Mouse (Mus musculus): ENCODE measurements at regions not wholly inside any gene's neighbourhood (a gene's known extent, or its start where the extent isn't known, plus 50 kb on each side); places are given as distances from the start of the nearest gene placed in this dataset.
A peak's percentile ranks its signal among the peaks of the same experiment; 100 is the strongest.

DNA sequence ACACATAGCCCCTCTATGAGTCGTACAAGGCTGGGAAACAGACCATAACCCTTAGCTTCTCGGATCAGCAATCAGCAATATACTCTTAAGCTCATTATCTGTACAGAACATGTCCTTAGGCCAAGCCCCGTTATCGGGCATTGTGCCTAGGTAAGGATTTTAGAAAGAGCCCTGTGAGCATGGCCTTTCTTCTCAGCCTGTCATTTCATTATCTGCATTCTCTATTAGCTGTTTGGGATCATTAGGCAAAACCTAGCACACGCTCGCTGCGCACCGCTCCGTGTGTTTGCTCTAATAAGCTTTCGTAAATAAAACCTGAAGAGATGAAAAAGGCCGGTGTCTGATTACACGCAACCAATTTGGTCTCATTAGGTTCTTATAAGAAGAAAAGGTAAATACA is 2507.1 kb upstream of the 5930422O12Rik start:
- Histone ChIP-seq H3K4me3 (no peak overlapping the region), H3K27ac (no peak overlapping the region)
- no peak for DNase-seq (ENCODE audit: low spot score in 2 of 2)
- no peak for TF ChIP-seq CTCF (conservative IDR thresholded peaks at IDR 0.05)

DNA sequence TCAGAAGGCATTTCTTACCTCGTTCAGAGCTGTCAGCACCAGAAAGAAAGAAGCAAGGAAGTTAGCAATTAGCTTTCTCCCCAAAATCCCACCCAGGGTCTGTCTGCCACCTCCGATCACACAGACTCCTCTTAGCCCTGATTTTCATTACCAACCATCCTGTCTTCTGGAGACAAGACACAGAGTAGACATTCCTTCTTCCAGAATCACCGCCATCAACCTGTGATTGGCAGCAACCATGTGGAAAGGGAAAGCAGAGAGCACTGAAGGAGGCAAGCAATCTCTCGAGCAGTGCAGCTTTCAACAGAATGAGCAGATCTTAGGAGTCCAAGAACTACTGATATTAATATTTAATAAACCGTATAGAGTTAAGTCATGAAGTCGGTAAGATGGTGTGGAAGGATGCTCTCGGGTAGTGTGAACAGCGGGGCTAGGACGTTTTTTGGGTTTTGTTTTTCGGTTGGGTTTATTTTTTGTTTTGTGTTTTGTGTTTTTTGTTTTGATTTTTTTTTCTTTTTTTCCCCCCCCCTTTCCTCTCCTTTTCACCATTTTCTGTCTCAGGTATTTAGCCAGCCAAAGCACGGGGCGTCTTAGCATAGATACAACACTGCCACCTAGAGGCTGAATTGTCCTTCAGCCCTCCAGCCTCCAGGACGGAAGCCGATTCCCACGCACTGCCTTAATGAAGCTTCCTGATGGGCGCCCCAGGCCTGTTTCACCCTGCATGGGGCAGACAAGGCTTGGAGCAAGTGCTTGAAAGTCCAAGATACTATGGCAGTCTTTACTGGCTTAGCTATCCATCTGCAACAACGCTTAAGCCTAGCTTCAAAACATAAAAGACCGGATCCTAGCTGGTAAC is 2505.0 kb upstream of the 5930422O12Rik start:
- DNase-seq (ENCODE audit: low spot score in 2 of 2) = peak; percentile 76 to 78
- Histone ChIP-seq H3K4me3 (peak overlapping the region; percentile 33; the same call in 1 of the 2 replicates), H3K27ac (no peak overlapping the region)
- TF ChIP-seq CTCF (conservative IDR thresholded peaks at IDR 0.05) = peak; percentile 90

DNA sequence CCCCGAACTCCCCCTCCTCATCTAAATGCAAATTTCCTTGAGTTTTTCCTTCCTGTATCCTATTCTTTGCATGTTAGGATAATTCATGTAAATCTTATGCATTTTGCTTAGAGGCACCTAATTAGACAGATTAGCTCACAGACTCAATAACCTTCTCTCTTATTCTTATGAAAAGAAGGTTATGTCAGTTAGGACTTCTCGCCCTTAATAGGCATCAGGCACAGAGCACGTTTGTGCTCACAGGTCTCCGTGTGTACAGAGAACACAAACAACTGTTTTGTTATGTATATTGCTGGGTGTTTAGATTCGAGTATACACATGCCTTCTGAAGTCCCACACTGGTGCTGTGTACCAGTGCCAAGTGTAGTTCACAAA is 2504.4 kb upstream of the 5930422O12Rik start:
- no peak overlapping the region for H3K27ac ChIP-seq
- no peak for DNase-seq (ENCODE audit: low spot score in 2 of 2)
- TF ChIP-seq CTCF (conservative IDR thresholded peaks at IDR 0.05) = no peak
- peak overlapping the region; percentile 33; the same call in 1 of the 2 replicates for H3K4me3 ChIP-seq

DNA sequence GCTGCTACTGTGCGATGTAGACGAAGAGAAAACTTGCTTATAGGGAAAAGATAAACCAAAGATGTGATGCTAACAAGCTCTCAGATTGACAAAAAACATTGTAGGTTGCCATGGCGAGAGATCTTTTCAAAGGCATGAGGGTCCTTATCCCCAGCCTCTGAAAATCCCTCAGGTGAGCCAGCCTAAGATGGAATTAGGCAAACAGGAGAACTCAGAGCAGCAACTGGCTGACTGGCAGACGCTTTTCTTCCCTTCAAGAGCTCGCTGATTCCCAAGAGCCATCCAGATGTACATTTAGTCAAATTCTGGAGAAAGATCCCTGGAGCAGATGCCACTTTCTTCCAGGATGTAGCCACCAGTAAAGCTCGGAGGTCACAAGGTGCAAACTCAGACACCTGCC is 2503.9 kb upstream of the 5930422O12Rik start:
- no peak overlapping the region for H3K27ac ChIP-seq
- no peak for TF ChIP-seq CTCF (conservative IDR thresholded peaks at IDR 0.05)
- no peak for DNase-seq (ENCODE audit: low spot score in 2 of 2)
- no peak overlapping the region for H3K4me3 ChIP-seq

DNA sequence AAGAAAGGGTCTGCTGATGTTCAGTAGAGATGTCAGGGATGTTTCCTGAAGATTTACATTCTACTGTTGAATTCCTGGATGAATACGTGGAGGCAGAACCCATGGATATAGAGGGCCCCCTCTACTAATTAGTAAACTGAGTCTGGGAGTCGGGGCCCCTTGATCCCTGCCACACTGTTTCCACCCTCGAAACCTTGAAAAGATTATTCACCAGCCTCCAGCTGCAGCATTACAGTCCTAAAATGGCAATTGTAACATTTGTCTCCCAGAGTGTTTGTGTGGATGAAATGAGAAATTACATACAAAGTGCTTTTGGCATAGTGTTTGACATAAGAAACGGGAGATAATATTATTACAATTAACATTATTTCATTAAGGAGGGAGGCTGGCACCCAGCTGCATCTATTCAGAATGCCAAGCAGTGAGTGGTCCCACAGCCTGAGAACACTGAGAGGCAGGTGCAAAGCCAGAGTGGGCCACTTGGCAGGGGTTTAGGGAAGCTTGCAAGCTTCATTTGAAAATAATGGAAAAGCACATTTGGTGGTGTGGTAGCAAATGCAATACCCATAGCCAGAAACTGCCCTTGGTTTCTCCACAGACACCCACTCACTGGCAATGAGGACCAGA is 2490.9 kb upstream of the 5930422O12Rik start:
- no peak for DNase-seq (ENCODE audit: low spot score in 2 of 2)
- Histone ChIP-seq H3K27ac (no peak overlapping the region), H3K4me3 (no peak overlapping the region)
- TF ChIP-seq CTCF (conservative IDR thresholded peaks at IDR 0.05) = no peak

DNA sequence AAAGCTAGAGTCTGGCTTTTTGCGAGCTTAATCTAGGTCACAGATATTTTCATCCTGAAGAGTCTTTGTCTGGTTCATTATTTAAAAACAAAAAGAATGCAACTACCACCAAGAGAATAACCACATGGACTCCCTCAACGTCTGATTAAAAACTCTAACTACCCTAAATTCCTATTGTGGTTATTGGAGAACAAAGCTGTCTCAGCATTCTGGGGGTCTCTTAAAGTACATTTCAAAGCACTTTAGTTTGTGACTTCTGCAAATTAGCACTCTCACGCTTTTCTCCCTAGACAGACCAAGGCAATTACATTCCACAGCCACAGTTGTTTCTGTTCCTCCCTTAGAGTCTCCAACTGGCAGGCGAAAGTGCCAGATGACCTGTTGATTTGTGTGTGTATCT is 2487.6 kb upstream of the 5930422O12Rik start:
- Histone ChIP-seq H3K27ac (no peak overlapping the region), H3K4me3 (no peak overlapping the region)
- TF ChIP-seq CTCF (conservative IDR thresholded peaks at IDR 0.05) = no peak
- no peak for DNase-seq (ENCODE audit: low spot score in 2 of 2)

DNA sequence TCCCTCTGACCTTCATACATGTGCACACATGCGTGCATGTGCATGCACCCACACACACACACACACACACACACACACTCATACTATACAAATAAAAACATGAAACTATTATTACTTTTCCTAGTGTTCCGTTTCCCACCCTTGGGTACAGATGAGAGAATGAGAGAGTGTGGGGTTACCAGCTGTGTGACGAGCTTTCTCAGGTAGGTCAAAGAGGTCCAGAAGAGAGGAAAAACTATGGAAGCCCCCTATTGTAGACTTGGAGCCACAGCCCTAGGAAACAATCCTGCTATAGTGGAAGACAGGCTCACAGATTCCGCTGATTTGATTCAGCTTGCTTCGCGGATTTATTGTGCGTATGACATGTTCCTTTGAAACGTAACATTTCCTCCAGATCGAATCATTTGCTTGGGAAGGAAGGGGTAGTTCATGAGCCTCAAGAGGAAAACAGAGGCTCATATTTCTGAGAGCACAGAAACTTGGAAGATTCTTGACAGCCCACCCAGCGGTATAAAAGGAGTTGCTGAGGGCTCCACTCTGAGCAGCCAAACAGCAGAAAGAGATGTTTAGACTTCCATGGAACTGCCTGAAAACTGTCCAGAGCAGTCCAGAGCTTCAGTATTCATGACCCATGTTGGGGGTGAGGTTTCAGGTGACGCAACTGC is 2486.9 kb upstream of the 5930422O12Rik start:
- DNase-seq (ENCODE audit: low spot score in 2 of 2) = no peak
- Histone ChIP-seq H3K27ac (no peak overlapping the region), H3K4me3 (no peak overlapping the region)
- TF ChIP-seq CTCF (conservative IDR thresholded peaks at IDR 0.05) = no peak

DNA sequence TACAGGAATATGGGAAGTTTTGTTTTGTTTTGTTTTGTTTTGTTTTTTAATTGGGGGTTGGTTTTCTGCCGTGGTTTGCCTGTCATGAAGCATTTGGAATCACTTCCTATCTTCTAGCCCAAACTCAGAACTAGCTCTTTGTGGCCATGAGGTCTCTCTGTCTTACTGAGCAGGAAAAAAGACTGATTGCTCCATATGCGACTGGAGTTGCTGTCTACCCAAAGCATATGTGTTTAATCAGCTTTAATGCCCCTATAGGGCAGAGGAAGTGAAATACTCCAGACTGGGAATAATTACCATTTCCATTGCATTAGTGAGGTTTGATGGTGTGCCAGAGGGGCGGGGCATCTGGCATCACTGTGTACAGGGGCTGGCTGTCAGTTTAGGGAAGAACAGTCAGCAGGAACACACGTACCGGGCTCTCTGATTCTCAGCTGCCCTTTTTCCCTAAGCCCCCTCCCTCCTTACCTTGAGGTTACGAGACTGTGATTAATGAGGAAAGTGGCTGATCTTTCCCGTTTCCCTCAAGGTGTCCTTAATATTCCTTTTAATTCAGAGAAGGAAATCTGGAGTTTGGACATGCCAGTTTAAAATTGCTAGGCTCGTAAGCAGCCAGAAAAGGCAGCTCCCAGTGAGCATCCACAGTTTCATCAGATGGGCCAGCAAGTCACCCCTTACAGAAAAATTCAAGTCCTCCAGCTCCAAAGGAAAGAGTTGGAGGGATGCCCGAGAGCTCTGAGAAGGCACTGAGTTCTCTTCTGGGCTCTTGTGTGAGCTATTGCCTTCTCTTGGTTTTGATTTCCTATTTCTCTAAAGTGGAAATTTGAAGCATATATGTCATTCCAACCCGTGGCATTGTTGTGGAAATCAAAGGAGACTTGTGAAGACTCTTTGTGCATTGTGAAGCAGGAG is 2482.1 kb upstream of the 5930422O12Rik start:
- DNase-seq (ENCODE audit: low spot score in 2 of 2) = no peak
- no peak for TF ChIP-seq CTCF (conservative IDR thresholded peaks at IDR 0.05)
- H3K4me3 ChIP-seq = no peak overlapping the region
- H3K27ac ChIP-seq = no peak overlapping the region

DNA sequence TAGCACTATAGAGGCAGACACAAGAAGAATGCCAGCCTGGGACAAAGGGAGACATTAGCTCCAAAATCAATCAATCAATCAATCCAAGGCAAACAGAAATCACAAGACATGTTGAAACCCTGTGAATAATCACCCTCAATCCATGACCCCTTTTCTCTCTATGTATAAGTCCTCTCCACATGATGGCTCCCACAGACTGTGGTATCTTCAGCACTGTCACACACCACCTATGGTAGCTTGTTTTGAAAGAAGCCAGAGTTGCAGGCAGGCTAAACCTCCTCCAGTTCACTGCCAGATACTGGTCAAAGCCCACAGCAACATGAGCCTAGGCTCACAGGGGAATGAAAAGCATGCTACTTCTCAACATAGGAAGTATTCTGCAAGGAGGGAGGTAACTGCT is 2475.7 kb upstream of the 5930422O12Rik start:
- TF ChIP-seq CTCF (conservative IDR thresholded peaks at IDR 0.05) = no peak
- no peak overlapping the region for H3K4me3 ChIP-seq
- DNase-seq (ENCODE audit: low spot score in 2 of 2) = no peak
- H3K27ac ChIP-seq = no peak overlapping the region

DNA sequence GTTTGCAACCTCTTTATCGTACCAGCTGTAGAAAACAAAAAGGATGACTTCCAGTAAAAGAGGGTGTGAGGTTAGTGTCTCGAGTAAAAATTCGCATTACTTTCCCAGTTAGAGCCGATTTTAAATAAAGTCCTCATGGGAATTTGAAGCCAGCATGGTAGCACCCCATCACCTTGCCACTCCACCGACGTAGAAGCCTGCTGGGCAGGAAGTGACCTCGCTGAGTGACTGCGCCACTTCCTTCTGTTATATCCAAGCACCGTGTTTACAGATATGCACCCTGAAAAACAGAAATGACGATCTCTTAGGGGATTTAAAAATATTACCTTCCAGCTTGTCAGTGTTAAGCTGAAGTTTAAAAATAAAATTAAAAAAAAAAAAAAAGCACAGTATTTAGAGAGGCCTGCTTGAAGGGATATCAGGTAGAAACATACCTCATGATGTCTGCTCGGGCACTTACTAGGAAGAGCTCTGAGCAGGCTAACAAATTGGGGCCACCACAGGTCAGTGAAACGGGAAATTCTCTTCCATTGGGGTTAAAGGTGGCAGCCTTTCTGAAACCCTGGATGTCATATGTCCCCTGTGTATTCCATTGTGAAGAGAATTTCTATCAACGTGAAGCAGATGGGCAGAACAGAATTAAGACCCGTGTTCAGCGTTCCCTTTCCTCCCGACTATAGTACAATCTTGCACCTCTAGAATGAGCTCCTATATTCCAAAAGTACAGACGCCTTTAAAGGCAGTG is 2468.9 kb upstream of the 5930422O12Rik start:
- TF ChIP-seq CTCF (conservative IDR thresholded peaks at IDR 0.05) = no peak
- DNase-seq (ENCODE audit: low spot score in 2 of 2) = no peak
- H3K27ac ChIP-seq = no peak overlapping the region
- H3K4me3 ChIP-seq = peak overlapping the region; percentile 33; the same call in 1 of the 2 replicates

DNA sequence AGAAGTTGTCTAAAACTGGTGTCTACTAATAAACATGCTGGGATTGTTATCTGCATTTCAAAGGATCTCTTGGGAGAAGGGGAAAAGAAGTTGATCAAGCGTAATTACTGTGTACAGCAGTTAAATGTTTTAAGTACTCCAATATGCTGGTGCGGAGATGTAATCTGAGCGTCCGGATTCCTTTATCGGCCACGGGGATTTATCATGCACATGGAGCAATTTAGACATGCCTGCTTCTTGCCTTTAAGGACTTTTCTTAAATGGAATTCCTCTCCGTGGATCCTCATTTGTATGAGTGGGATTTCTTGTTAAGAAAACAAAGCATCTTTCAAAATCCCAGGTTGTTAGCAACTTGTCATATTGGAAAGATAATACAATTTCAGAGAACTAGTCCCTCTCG is 2468.0 kb upstream of the 5930422O12Rik start:
- no peak overlapping the region for H3K4me3 ChIP-seq
- no peak for TF ChIP-seq CTCF (conservative IDR thresholded peaks at IDR 0.05)
- no peak for DNase-seq (ENCODE audit: low spot score in 2 of 2)
- no peak overlapping the region for H3K27ac ChIP-seq

DNA sequence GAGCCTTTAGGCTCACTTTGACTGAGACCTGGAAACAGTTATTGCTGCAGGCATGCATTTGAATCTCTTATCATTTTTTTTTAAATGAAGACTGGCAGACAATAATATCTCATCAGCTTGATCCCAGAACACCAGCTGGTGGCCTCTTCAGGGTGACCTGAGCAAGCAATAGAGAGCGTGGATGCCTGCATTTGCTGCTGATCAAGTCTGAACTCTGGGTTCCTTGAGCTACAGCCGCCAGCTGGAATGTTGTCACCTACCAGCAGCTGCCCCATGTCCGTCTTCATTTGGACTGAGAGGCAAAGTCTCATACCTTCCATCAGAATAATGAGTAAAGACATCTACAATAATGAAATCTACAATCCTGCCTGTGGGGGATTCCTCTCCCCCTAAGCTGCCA is 2466.3 kb upstream of the 5930422O12Rik start:
- no peak overlapping the region for H3K27ac ChIP-seq
- no peak overlapping the region for H3K4me3 ChIP-seq
- TF ChIP-seq CTCF (conservative IDR thresholded peaks at IDR 0.05) = no peak
- DNase-seq (ENCODE audit: low spot score in 2 of 2) = no peak

Data from layer of hippocampus, adult 2 months (tissue).